Mouse (Mus musculus) heart, adult 11 months (tissue): ENCODE data around the gene Gm14419.
"Not testable (repeated sequence)": the region's sequence is repeated elsewhere in the genome, so short reads cannot be mapped to it uniquely, and the experiment has no call there.

Source experiments
- DNase-seq: peaks from one replicate; pipeline ENCODE4 v3.0.0; 2022

Gene Gm14419

GRCm38 (mm10) chr2:177000656-177001055 is at the start of gene Gm14419:
Gene Gm14419 (plus strand): TSS chr2:177000956.
- not testable (repeated sequence) for DNase-seq
